8 mouse cellular contexts compared by ENCODE assay signal in genomic region chr2:29934906-29935599, GRCm38 (mm10). TPM values are rescaled to one million over a fixed set of nuclear protein-coding genes. Genes with fewer than 3 reads are reported as not detected.
DNase-seq lines count a peak whose midpoint lies in the region; ATAC-seq and TF ChIP-seq lines count a peak whose summit lies in the region.

TSS of gene Gle1 (plus strand) at chr2:29935426.

- peak within 1 kb of the TSS; percentile 79 for H3K4me3 ChIP-seq in bone marrow macrophage, adult 2 months (ENCODE audit: insufficient read depth, low read length)
- peak within 1 kb of the TSS; percentile 88 for H3K4me3 ChIP-seq in embryonic fibroblast, embryonic 13.5 days (ENCODE audit: insufficient read depth, low read length)
- H3K4me3 ChIP-seq in kidney, embryonic 14.5 days (ENCODE audit: low read length), result peak within 1 kb of the TSS; percentile 95
- H3K4me3 ChIP-seq in limb, embryonic 15.5 days, result peak within 1 kb of the TSS; percentile 99

- H3K4me1 ChIP-seq in bone marrow macrophage, adult 2 months (ENCODE audit: control insufficient read depth, insufficient read depth, low read length), result peaks cover 5% of the 10 kb centered on the region
- H3K4me1 ChIP-seq in embryonic fibroblast, embryonic 13.5 days (ENCODE audit: control insufficient read depth, insufficient read depth, low read length), result peaks cover 4% of the 10 kb centered on the region; the same call in 1 of the 2 replicates
- H3K4me1 ChIP-seq in kidney, embryonic 14.5 days (ENCODE audit: control insufficient read depth, insufficient read depth, low read length), result peaks cover 6% of the 10 kb centered on the region
- H3K4me1 ChIP-seq in limb, embryonic 15.5 days, result peaks cover 7% of the 10 kb centered on the region

- WGBS in kidney, embryonic 14.5 days, result 4% methylated on average over 44 of the region's 44 CpGs
- 2% methylated on average over 44 of the region's 44 CpGs for WGBS in limb, embryonic 15.5 days

- H3K9ac ChIP-seq in kidney, embryonic 14.5 days (ENCODE audit: low read depth, low read length), result peak within 1 kb of the TSS; percentile 63
- peak within 1 kb of the TSS; percentile 70 for H3K9ac ChIP-seq in limb, embryonic 15.5 days

- ATAC-seq in kidney, embryonic 14.5 days (ENCODE audit: low FRiP score, low TSS enrichment), result peak; percentile 97
- ATAC-seq in limb, embryonic 15.5 days (ENCODE audit: insufficient number of reproducible peaks, low FRiP score, low TSS enrichment, low read depth), result peak; percentile 93

- no peak for TF ChIP-seq POLR2A in bone marrow macrophage, adult 2 months (IDR thresholded peaks at IDR 0.05; ENCODE audit: borderline replicate concordance, low read depth, low read length)
- peak; percentile 93 for TF ChIP-seq POLR2A in embryonic fibroblast, embryonic 13.5 days (IDR thresholded peaks at IDR 0.05; ENCODE audit: low read depth, low read length)

- H3K36me3 ChIP-seq in kidney, embryonic 14.5 days (ENCODE audit: control insufficient read depth, insufficient read depth, low read length), result peaks cover 35% of the 10 kb centered on the region
- peaks cover 46% of the 10 kb centered on the region for H3K36me3 ChIP-seq in limb, embryonic 15.5 days

- no peaks in the 10 kb centered on the region for H3K9me3 ChIP-seq in kidney, embryonic 14.5 days (ENCODE audit: control insufficient read depth, low read length)
- H3K9me3 ChIP-seq in limb, embryonic 15.5 days, result no peaks in the 10 kb centered on the region

- peak within 1 kb of the TSS; percentile 29; the same call in 1 of the 2 replicates for H3K27ac ChIP-seq in bone marrow macrophage, adult 2 months (ENCODE audit: insufficient read depth, low read depth, low read length)
- peak within 1 kb of the TSS; percentile 56 for H3K27ac ChIP-seq in embryonic fibroblast, embryonic 13.5 days (ENCODE audit: insufficient read depth, low read length)
- peak within 1 kb of the TSS; percentile 63; the same call in 1 of the 2 replicates for H3K27ac ChIP-seq in kidney, embryonic 14.5 days (ENCODE audit: low read depth, low read length)
- peak within 1 kb of the TSS; percentile 90 for H3K27ac ChIP-seq in limb, embryonic 15.5 days

- peak within 1 kb of the TSS; percentile 77 for H3K4me2 ChIP-seq in kidney, embryonic 14.5 days (replicated peaks; ENCODE audit: low read depth, low read length)
- H3K4me2 ChIP-seq in limb, embryonic 15.5 days, result peak within 1 kb of the TSS; percentile 71

- no peaks in the 10 kb centered on the region for H3K27me3 ChIP-seq in kidney, embryonic 14.5 days (ENCODE audit: control insufficient read depth, insufficient read depth, low read length)
- H3K27me3 ChIP-seq in limb, embryonic 15.5 days, result no peaks in the 10 kb centered on the region

- TF ChIP-seq CTCF in bone marrow macrophage, adult 2 months (IDR thresholded peaks at IDR 0.05; ENCODE audit: low read depth, low read length), result no peak
- no peak for TF ChIP-seq CTCF in embryonic fibroblast, embryonic 13.5 days (IDR thresholded peaks at IDR 0.05; ENCODE audit: borderline replicate concordance, insufficient read depth, low read length)

- peak; percentile 96 for DNase-seq in A20 (ENCODE audit: low read depth, low spot score)
- DNase-seq in heart, adult 9 months (ENCODE audit: low spot score in 2 of 2), result peak; percentile 92 to 95
- DNase-seq in monocyte, adult 2 months (ENCODE audit: low read depth in 1 of 2, low spot score in 2 of 2), result peak; percentile 94 to 97
- DNase-seq in spleen, postnatal 36 days (ENCODE audit: low spot score in 2 of 2), result peak; percentile 94 to 95

RNA-seq across cellular contexts. Expression of gene Gle1, which starts in this region (rescaled TPM):
- polyA plus RNA-seq in bone marrow macrophage, adult 2 months (2012; ENCODE audit: insufficient read depth, insufficient read length, missing spikeins), result 19.0 and 20.6 TPM in 2 replicates
- polyA plus RNA-seq in embryonic fibroblast, embryonic 13.5 days (2011; ENCODE audit: insufficient read length, low read depth, missing spikeins), result 33.0 and 42.4 TPM in 2 replicates
- polyA plus RNA-seq in kidney, embryonic 14.5 days (2014; fragmentation: Nextera tagmentation; extraction: Ambion mirVana), result 43.8 and 57.9 TPM in 2 replicates
- polyA plus RNA-seq in limb, embryonic 15.5 days (2015; fragmentation: Nextera tagmentation; extraction: Ambion mirVana), result 58.0 and 59.5 TPM in 2 replicates

Comparison
In these comparisons a context has a peak if more than half of its experiments do, and no peak if none do; other contexts are left out.
1. Peak in every context shown above with its lines: DNase-seq, ATAC-seq, H3K4me3 ChIP-seq and H3K27ac ChIP-seq.
2. H3K27ac ChIP-seq: peak in every context shown above with its lines; median percentile 90 in limb, embryonic 15.5 days; 63 in kidney, embryonic 14.5 days; 56 in embryonic fibroblast, embryonic 13.5 days; 29 in bone marrow macrophage, adult 2 months.